Mouse (Mus musculus): ENCODE data around the gene Itgb1. TPM values are rescaled to one million over a fixed set of nuclear protein-coding genes. Genes with fewer than 3 reads are reported as not detected.

Gene Itgb1
- 49.0 and 90.9 TPM in 2 replicates for polyA plus RNA-seq (2014; fragmentation: Nextera tagmentation; extraction: Ambion mirVana)

GRCm38 (mm10) chr8:128685507-128686428 is at the start of gene Itgb1:
Itgb1 (plus strand) TSS chr8:128685654.
- Histone ChIP-seq H3K4me2 (ENCODE audit: low read length) (peak within 1 kb of the TSS; percentile 74), H3K9ac (replicated peaks; ENCODE audit: low read length) (peak within 1 kb of the TSS; percentile 99), H3K9me3 (ENCODE audit: control insufficient read depth, low read length) (no peaks in the 10 kb centered on the region), H3K4me1 (ENCODE audit: control insufficient read depth, insufficient read depth, low read length) (peaks cover 26% of the 10 kb centered on the region), H3K36me3 (ENCODE audit: control insufficient read depth, insufficient read depth, low read length) (no peaks in the 10 kb centered on the region), H3K27me3 (ENCODE audit: control insufficient read depth, insufficient read depth, low read length) (no peaks in the 10 kb centered on the region), H3K4me3 (replicated peaks; ENCODE audit: low read depth, low read length) (peak within 1 kb of the TSS; percentile 93), H3K27ac (replicated peaks; ENCODE audit: low read depth, low read length) (peak within 1 kb of the TSS; percentile 100)
- ATAC-seq (ENCODE audit: low FRiP score, low TSS enrichment) (peak; percentile 94), DNase-seq (peak; percentile 97)
- WGBS, result under 1% methylated on average over 109 of the region's 113 CpGs

GRCm38 (mm10) chr8:128643104-128643503 is 42.4 kb upstream of the Itgb1 start:
- Histone ChIP-seq H3K9me3 (ENCODE audit: control insufficient read depth, low read length) (no peaks in the 10 kb centered on the region), H3K36me3 (ENCODE audit: control insufficient read depth, insufficient read depth, low read length) (no peaks in the 10 kb centered on the region), H3K27ac (replicated peaks; ENCODE audit: low read depth, low read length) (no peak overlapping the region), H3K9ac (replicated peaks; ENCODE audit: low read length) (no peak overlapping the region), H3K27me3 (ENCODE audit: control insufficient read depth, insufficient read depth, low read length) (no peaks in the 10 kb centered on the region), H3K4me1 (ENCODE audit: control insufficient read depth, insufficient read depth, low read length) (no peaks in the 10 kb centered on the region), H3K4me2 (ENCODE audit: low read length) (no peak overlapping the region), H3K4me3 (replicated peaks; ENCODE audit: low read depth, low read length) (no peak overlapping the region)
- 93% methylated on average over 1 of the region's 1 CpGs for WGBS
- DNase-seq (no peak), ATAC-seq (ENCODE audit: low FRiP score, low TSS enrichment) (no peak)

- Histone ChIP-seq H3K4me1 (ENCODE audit: control insufficient read depth, insufficient read depth, low read length) (no peaks in the 10 kb centered on the region), H3K9me3 (ENCODE audit: control insufficient read depth, low read length) (no peaks in the 10 kb centered on the region), H3K27me3 (ENCODE audit: control insufficient read depth, insufficient read depth, low read length) (no peaks in the 10 kb centered on the region), H3K4me2 (ENCODE audit: low read length) (no peak overlapping the region), H3K36me3 (ENCODE audit: control insufficient read depth, insufficient read depth, low read length) (no peaks in the 10 kb centered on the region), H3K27ac (replicated peaks; ENCODE audit: low read depth, low read length) (no peak overlapping the region), H3K9ac (replicated peaks; ENCODE audit: low read length) (no peak overlapping the region), H3K4me3 (replicated peaks; ENCODE audit: low read depth, low read length) (no peak overlapping the region)
- DNase-seq (no peak), ATAC-seq (ENCODE audit: low FRiP score, low TSS enrichment) (no peak)
These were observed 40.0 kb upstream of the Itgb1 start for GRCm38 (mm10) chr8:128645452-128645851.

GRCm38 (mm10) chr8:128646456-128646855 is 39.0 kb upstream of the Itgb1 start:
- Histone ChIP-seq H3K27me3 (ENCODE audit: control insufficient read depth, insufficient read depth, low read length) (no peaks in the 10 kb centered on the region), H3K9me3 (ENCODE audit: control insufficient read depth, low read length) (no peaks in the 10 kb centered on the region), H3K36me3 (ENCODE audit: control insufficient read depth, insufficient read depth, low read length) (no peaks in the 10 kb centered on the region), H3K4me1 (ENCODE audit: control insufficient read depth, insufficient read depth, low read length) (no peaks in the 10 kb centered on the region), H3K27ac (replicated peaks; ENCODE audit: low read depth, low read length) (no peak overlapping the region), H3K4me2 (ENCODE audit: low read length) (no peak overlapping the region), H3K9ac (replicated peaks; ENCODE audit: low read length) (no peak overlapping the region), H3K4me3 (replicated peaks; ENCODE audit: low read depth, low read length) (no peak overlapping the region)
- ATAC-seq (ENCODE audit: low FRiP score, low TSS enrichment), result no peak
- 83% methylated on average over 5 of the region's 5 CpGs for WGBS
- no peak for DNase-seq

DNA sequence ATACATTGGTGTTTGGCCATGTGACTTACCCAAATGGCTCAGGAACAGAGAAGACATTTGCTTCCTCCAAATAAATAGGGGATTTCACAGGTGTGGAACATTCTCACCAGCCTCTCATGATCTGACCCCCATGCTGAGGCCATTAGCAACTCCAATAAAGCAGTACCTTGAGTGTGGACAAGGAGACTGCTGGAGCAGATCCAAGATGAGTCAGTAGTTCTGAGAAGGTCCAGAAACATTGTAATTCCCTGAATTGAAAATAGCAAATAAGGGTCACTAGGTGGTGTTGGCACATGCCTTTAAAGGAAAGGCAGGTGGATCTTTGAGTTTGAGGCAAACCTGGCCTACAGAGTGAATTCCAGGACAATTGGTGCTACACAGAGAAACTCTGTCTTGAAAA is 37.4 kb upstream of the Itgb1 start:
- no peak for ATAC-seq (ENCODE audit: low FRiP score, low TSS enrichment)
- no peak for DNase-seq
- no peak overlapping the region for H3K9ac ChIP-seq (replicated peaks; ENCODE audit: low read length)
- no peak overlapping the region for H3K4me3 ChIP-seq (replicated peaks; ENCODE audit: low read depth, low read length)
- H3K9me3 ChIP-seq (ENCODE audit: control insufficient read depth, low read length), result no peaks in the 10 kb centered on the region
- H3K4me1 ChIP-seq (ENCODE audit: control insufficient read depth, insufficient read depth, low read length), result no peaks in the 10 kb centered on the region
- no peak overlapping the region for H3K4me2 ChIP-seq (ENCODE audit: low read length)
- H3K27ac ChIP-seq (replicated peaks; ENCODE audit: low read depth, low read length), result no peak overlapping the region
- no peaks in the 10 kb centered on the region for H3K27me3 ChIP-seq (ENCODE audit: control insufficient read depth, insufficient read depth, low read length)
- no peaks in the 10 kb centered on the region for H3K36me3 ChIP-seq (ENCODE audit: control insufficient read depth, insufficient read depth, low read length)

DNA sequence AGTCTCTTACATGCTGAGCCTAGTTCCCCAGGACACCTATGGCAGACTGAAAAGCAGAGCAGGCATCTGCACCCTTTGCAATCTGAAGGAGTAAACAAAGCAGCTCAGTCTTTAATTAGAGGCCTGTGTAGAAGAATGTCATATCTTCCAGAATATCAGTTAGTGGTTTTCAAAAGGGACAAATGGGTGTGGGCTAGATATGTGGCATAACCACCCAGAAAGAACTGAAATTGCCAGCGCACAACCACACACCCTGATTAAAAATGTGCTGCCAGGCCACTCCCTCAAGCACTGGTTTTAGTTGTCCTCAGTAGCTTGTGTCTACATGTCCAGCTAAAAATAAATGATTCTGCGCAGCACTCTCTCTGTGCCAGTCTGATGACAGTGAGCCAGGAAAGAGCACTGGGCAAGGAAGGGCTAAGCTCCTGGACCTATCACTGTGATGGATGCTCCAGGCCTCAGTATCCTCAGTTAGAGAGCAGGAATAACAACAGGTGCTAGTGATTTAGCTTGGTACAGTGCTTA is 35.1 kb upstream of the Itgb1 start:
- no peak for ATAC-seq (ENCODE audit: low FRiP score, low TSS enrichment)
- Histone ChIP-seq H3K27me3 (ENCODE audit: control insufficient read depth, insufficient read depth, low read length) (no peaks in the 10 kb centered on the region), H3K4me2 (ENCODE audit: low read length) (no peak overlapping the region), H3K9ac (replicated peaks; ENCODE audit: low read length) (no peak overlapping the region), H3K36me3 (ENCODE audit: control insufficient read depth, insufficient read depth, low read length) (no peaks in the 10 kb centered on the region), H3K27ac (replicated peaks; ENCODE audit: low read depth, low read length) (no peak overlapping the region), H3K9me3 (ENCODE audit: control insufficient read depth, low read length) (no peaks in the 10 kb centered on the region), H3K4me1 (ENCODE audit: control insufficient read depth, insufficient read depth, low read length) (peaks cover 10% of the 10 kb centered on the region), H3K4me3 (replicated peaks; ENCODE audit: low read depth, low read length) (no peak overlapping the region)
- DNase-seq, result no peak
- WGBS, result 98% methylated on average over 2 of the region's 2 CpGs

DNA sequence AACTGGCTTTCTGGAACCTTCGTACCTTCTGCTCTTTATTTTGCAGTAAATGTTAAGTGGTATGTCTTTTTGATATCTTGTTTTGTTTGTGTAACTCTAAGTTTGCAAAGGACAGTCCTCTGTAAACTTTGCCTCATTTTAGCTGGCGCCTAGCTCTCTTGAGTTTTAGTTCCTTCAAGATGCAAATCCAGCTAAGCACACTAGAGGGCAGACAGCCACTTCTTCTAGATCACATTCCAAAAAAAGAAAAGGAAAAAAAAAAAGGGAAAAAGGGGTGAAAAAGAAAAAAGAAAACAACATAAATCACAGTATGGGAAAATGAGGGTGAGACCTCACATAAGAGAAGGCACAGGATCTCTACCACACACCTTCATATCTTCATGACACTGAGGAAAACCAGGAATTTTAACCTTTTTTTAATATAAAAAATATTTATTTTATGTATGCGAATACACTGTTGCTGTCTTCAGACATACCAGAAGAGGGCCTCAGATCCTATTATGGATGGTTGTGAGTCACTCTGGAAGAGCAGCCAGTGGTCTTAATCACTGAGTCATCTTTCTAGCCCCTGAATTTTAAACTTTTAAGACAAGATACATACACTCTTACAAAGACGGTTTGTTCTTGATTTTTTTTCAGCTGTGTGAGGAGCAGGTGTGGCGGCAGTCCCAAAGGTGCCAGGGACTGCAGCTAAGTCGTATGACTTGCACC is 32.9 kb upstream of the Itgb1 start:
- ATAC-seq (ENCODE audit: low FRiP score, low TSS enrichment), result no peak
- Histone ChIP-seq H3K27ac (replicated peaks; ENCODE audit: low read depth, low read length) (no peak overlapping the region), H3K4me2 (ENCODE audit: low read length) (no peak overlapping the region), H3K4me1 (ENCODE audit: control insufficient read depth, insufficient read depth, low read length) (peaks cover 10% of the 10 kb centered on the region), H3K9ac (replicated peaks; ENCODE audit: low read length) (no peak overlapping the region), H3K36me3 (ENCODE audit: control insufficient read depth, insufficient read depth, low read length) (no peaks in the 10 kb centered on the region), H3K9me3 (ENCODE audit: control insufficient read depth, low read length) (no peaks in the 10 kb centered on the region), H3K27me3 (ENCODE audit: control insufficient read depth, insufficient read depth, low read length) (no peaks in the 10 kb centered on the region), H3K4me3 (replicated peaks; ENCODE audit: low read depth, low read length) (no peak overlapping the region)
- DNase-seq, result peak; percentile 85
- WGBS, result 46% methylated on average over 6 of the region's 6 CpGs

DNA sequence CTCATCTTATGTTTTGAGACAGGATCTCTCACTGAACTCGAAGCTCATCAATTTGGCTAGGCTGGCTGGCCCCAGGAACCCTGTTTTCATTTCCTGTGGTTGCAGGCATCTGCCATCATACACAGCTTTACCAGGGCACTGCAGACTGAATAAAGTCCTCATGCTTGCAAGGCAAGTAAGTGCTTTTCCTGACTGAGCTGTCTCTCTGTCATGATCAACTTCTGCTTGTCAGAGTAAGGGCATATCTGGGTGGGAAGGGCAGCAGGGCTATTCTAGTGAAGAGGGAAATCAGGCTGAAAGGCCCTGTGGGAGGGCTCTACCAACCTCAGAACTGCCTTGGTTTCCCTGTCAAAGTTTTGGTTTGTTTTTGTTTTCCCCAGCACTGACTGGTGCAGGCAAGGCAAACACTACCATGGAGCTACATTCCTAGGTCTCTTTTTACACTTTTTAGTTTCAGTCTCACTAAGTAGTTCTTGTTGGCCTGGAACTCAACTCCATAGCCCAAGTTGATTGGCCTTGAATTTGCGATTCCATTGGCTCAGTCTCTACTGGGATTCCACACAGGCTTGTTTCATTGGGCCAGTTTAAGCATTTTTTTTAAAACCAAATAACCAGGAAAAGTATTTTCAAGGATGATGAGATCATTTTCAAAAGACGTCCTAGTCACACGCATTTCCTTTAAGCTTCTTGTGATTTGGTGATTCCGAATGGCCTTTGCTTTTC is 31.7 kb upstream of the Itgb1 start:
- Histone ChIP-seq H3K4me3 (replicated peaks; ENCODE audit: low read depth, low read length) (no peak overlapping the region), H3K4me1 (ENCODE audit: control insufficient read depth, insufficient read depth, low read length) (peaks cover 10% of the 10 kb centered on the region), H3K27ac (replicated peaks; ENCODE audit: low read depth, low read length) (peak overlapping the region; percentile 65; the same call in 1 of the 2 replicates), H3K9ac (replicated peaks; ENCODE audit: low read length) (peak overlapping the region; percentile 21; the same call in 1 of the 2 replicates), H3K4me2 (ENCODE audit: low read length) (peak overlapping the region; percentile 54), H3K36me3 (ENCODE audit: control insufficient read depth, insufficient read depth, low read length) (no peaks in the 10 kb centered on the region), H3K9me3 (ENCODE audit: control insufficient read depth, low read length) (0 out of 2 replicates have a peak, but pooled peaks cover 2% of the 10 kb centered on the region), H3K27me3 (ENCODE audit: control insufficient read depth, insufficient read depth, low read length) (no peaks in the 10 kb centered on the region)
- 40% methylated on average over 5 of the region's 5 CpGs for whole genome bisulfite sequencing
- no peak for ATAC-seq (ENCODE audit: low FRiP score, low TSS enrichment)
- no peak for DNase-seq

Data from midbrain, embryonic 14.5 days (tissue).